Mouse (Mus musculus) right cerebral cortex, postnatal 4 days (tissue): ENCODE results near the gene Fam171a1.

Source experiments
- DNase-seq: peaks from one replicate; pipeline ENCODE4 v3.0.0-alpha.2; 2022

Fam171a1 gene

GRCm38 (mm10) chr2:3139065-3139464 lies 25.0 kb downstream of the Fam171a1 start:
- DNase-seq, result no peak

- DNase-seq, result no peak
These were observed 25.6 kb downstream of the Fam171a1 start for GRCm38 (mm10) chr2:3139578-3139977.

GRCm38 (mm10) chr2:3140585-3140984 lies 26.6 kb downstream of the Fam171a1 start:
- no peak for DNase-seq

- no peak for DNase-seq
These were observed 27.8 kb downstream of the Fam171a1 start for GRCm38 (mm10) chr2:3141804-3142203.

GRCm38 (mm10) chr2:3144291-3144690 lies 30.3 kb downstream of the Fam171a1 start:
- DNase-seq, result no peak

GRCm38 (mm10) chr2:3147550-3148157 lies 33.6 kb downstream of the Fam171a1 start:
- DNase-seq, result no peak

GRCm38 (mm10) chr2:3148731-3149130 lies 34.7 kb downstream of the Fam171a1 start:
- no peak for DNase-seq

- no peak for DNase-seq
These were observed 36.3 kb downstream of the Fam171a1 start for GRCm38 (mm10) chr2:3150324-3150723.

GRCm38 (mm10) chr2:3151336-3151735 lies 37.3 kb downstream of the Fam171a1 start:
- DNase-seq, result no peak

GRCm38 (mm10) chr2:3154091-3154665 lies 40.2 kb downstream of the Fam171a1 start:
- DNase-seq, result no peak

- DNase-seq, result no peak
These were observed 41.0 kb downstream of the Fam171a1 start for GRCm38 (mm10) chr2:3154986-3155385.

- no peak for DNase-seq
These were observed 43.0 kb downstream of the Fam171a1 start for GRCm38 (mm10) chr2:3157030-3157429.

GRCm38 (mm10) chr2:3157661-3158344 lies 43.8 kb downstream of the Fam171a1 start:
- no peak for DNase-seq

GRCm38 (mm10) chr2:3158682-3159412 lies 44.8 kb downstream of the Fam171a1 start:
- DNase-seq, result no peak

- DNase-seq, result no peak
These were observed 47.6 kb downstream of the Fam171a1 start for GRCm38 (mm10) chr2:3161578-3161977.

GRCm38 (mm10) chr2:3163501-3164076 lies 49.6 kb downstream of the Fam171a1 start:
- DNase-seq, result no peak

- no peak for DNase-seq
These were observed 51.1 kb downstream of the Fam171a1 start for GRCm38 (mm10) chr2:3165037-3165600.

- no peak for DNase-seq
These were observed 52.0 kb downstream of the Fam171a1 start for GRCm38 (mm10) chr2:3165890-3166605.

GRCm38 (mm10) chr2:3168719-3169402 lies 54.8 kb downstream of the Fam171a1 start:
- DNase-seq, result no peak

- DNase-seq, result no peak
These were observed 55.4 kb downstream of the Fam171a1 start for GRCm38 (mm10) chr2:3169403-3169747.

GRCm38 (mm10) chr2:3171774-3172173 lies 57.8 kb downstream of the Fam171a1 start:
- no peak for DNase-seq

GRCm38 (mm10) chr2:3172656-3173055 lies 58.6 kb downstream of the Fam171a1 start:
- no peak for DNase-seq
